Mouse (Mus musculus) ZHBTc4 (cell line): ENCODE measurements at regions not wholly inside any gene's neighbourhood (a gene's known extent, or its start where the extent isn't known, plus 50 kb on each side); places are given as distances from the start of the nearest gene placed in this dataset.

ENCODE experiments used
- DNase-seq: peaks from one replicate; pipeline ENCODE4 v3.0.0-alpha.2; 2011; ENCODE audit warnings: low read depth, low spot score

DNA sequence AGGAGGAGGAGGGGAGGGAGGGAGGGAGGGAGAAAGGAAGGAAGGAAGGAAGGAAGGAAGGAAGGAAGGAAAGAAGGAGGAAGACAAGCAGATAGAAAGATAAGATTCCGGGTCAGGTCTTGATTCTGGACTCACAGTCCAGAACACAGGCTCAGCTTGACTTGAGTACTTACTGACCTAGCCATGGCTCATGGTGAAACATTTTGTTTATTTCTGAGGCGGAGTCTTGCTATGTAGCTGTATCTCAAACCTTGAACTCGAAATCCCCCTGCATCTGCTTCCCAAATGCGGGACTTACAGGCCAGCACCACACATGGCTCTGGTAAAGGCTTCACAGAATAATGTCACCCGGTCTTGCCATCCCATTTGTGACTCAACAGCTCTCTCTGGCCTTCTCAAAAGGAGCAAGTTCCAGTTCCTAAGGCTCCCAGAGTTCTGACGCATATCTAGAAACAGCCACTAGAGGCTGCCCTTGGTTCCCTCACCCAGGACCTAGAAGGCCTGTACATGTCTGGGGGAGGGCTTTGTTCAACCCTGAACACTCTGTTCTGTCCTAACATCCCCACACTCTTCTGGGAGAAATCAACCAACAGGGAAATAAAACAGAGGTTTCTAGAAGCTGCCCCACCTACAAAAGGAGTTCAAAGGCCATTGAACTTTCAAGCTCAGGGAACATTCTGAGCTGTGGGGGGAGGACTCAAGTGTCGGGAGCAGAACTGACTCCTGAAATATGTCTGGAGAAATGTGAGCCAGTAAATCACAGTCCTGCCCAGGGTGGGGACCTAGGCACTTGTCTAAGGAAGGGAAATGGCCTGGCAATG, 56.2 kb upstream of the Akap13 start:
- peak; percentile 72 for DNase-seq

DNA sequence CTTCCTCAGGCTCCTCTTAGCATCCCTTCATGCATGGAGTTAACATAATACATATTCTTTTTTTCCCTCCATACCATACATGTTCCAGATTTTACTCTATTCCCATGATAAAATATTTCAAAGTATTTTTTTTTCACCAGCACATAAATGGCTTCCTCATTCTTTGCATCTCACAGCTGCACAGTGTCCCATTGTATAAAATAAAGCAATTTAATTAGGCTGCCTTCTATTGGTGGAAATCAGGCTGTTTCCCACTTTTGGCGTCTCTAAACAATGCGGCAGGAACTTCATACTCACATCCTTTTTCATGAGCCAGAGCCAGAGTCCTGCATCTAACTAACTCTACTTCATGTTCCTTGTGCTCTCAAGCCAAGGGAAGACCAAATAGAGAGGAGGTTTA, 54.9 kb upstream of the Akap13 start:
- no peak for DNase-seq

DNA sequence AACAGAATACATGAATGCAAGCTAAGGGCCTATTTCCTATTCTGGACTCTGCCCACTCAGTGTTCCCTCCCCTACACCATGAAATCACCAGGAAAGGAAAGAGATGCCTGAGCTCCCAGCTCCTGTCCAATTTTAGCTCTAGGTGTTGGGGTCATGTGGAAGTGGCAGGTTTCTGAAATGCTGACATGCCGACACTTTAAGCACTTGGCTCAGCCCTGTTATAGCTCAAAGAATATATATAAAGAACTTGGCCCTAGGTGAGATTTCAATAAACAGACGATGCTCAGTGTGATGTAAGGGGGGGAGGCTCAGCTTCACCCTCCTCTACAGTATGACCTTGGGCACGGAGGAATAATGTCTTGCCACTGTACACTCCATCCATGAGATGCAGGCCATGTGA, 50.4 kb upstream of the Akap13 start:
- DNase-seq: no peak
